Mouse (Mus musculus) T-cell, adult 2 months (primary cell): ENCODE measurements around the gene Atp2b4.

Source experiments
- DNase-seq: peaks from one replicate; pipeline ENCODE4 v3.0.0; 2022; ENCODE audit warnings: low spot score

Gene Atp2b4

DNA sequence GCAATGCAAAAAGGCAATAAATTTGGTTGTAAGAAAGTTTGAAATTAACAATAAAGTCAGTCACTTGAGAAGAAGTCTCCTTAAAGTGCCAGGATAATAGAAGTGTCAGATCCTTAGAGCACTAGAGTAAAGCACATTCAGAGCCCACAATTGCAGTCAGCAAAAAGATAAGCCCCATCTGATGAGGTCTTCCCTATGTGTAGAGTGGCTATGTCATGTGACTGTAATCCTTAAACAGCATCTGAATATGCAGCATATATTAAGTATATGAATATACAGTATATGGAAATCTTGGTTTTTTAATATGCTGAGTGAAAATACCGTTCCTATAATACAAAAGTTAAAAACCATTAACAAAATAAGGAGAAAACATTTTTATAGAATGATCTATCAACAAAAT lies 147.8 kb downstream of the Atp2b4 start:
- DNase-seq, result no peak

DNA sequence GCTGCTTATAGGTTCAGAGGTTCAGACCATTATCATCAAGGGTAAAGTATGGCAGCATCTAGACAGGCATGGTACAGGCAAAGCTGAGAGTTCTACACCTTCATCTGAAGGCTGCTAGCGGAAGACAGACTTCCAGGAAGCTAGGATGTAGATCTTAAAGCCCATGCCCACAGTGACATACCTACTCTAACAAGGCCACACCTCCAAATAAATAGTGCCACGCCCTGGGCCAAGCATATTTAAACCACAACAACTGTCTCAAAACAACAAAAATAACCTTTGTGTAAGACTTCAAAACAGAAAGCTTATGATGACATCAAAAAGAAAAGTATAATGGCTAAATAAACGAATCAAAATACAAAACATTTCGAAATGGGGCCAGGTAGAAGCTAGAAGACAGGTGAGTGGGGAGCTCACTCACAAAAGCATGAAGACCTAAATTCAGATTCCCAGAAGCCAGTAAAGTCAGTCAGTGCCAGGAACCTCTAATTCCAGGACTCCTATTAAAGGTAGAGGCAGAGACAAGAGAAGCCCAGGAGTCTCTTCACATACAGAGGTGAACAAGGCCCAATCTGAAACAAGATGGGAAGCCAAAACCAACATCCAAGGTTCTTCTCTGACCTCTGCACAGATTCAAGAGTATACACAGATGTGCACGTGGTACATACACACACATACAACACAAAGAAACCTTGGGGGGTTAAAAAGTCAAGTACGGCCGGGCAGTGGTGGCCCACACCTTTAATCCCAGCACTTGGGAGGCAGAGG lies 150.4 kb downstream of the Atp2b4 start:
- no peak for DNase-seq
